In the genomic region with DNA sequence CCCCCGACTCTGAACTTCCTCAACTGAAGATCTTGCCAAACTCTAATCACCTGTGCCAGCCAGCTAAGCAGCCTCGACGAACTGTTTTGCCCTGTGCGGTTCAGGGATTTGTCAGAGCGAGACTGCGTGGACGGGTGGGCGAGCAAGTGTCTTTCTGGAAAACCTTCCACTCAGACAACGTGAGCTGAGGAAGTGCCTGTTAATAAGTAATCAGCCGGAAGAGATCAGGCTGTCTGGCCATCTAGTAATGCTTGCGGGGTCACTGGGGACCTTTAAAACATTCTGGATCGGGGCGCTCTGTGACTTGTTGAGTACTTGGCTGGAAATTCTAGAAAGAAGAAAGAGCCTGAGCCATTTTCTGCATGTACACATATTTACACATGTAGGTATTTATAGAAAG, we compare ENCODE assay signal across 9 mouse cellular contexts.
DNase-seq lines count a peak whose midpoint lies in the region; ATAC-seq and TF ChIP-seq lines count a peak whose summit lies in the region.
"Had no signal": no experiment of that assay in that cellular context is flagged by ENCODE, and none has a peak within 500 bp of the region (broad histone marks: within the 10 kb centered on the region; RNA-seq: fewer than 3 reads in every experiment).

No protein-coding gene starts in this region.

- H3K9me3 ChIP-seq in midbrain, embryonic 15.5 days = no peaks in the 10 kb centered on the region

- H3K4me1 ChIP-seq in kidney, adult 2 months (ENCODE audit: control insufficient read depth, insufficient read depth, low read length) = peaks cover 8% of the 10 kb centered on the region; the same call in 1 of the 2 replicates
- H3K4me1 ChIP-seq in midbrain, embryonic 15.5 days = peaks cover 32% of the 10 kb centered on the region

- intact Hi-C loops in gastrocnemius, adult 2 months (cut with DNase I) = loop anchor here (5.0 to 10.0 kb wide), 2 partner anchors 203 to 420 kb away; no protein-coding TSS in a partner anchor
- intact Hi-C loops in left cerebral cortex, postnatal 14 days (cut with DNase I) = no loop called here

- TF ChIP-seq CTCF in gastrocnemius, adult 2 months (IDR thresholded peaks at IDR 0.05) = no peak
- TF ChIP-seq CTCF in kidney, adult 2 months (conservative IDR thresholded peaks at IDR 0.05; ENCODE audit: insufficient read depth, insufficient read length, low read depth, low read length) = no peak

- WGBS in kidney, adult 2 months = 26% methylated on average over 13 of the region's 13 CpGs
- WGBS in midbrain, embryonic 15.5 days = 42% methylated on average over 13 of the region's 13 CpGs

- H3K4me3 ChIP-seq in gastrocnemius, adult 2 months = peak overlapping the region; percentile 28
- H3K4me3 ChIP-seq in kidney, adult 2 months (ENCODE audit: insufficient read depth, low read depth, low read length) = no peak overlapping the region
- no peak overlapping the region for H3K4me3 ChIP-seq in midbrain, embryonic 15.5 days

- no peaks in the 10 kb centered on the region for H3K27me3 ChIP-seq in kidney, adult 2 months (replicated peaks; ENCODE audit: control insufficient read depth, insufficient read depth, low read length)
- H3K27me3 ChIP-seq in midbrain, embryonic 15.5 days (replicated peaks) = no peaks in the 10 kb centered on the region

- ATAC-seq in midbrain, embryonic 15.5 days (replicated peaks) = peak; percentile 10; the same call in 1 of the 2 replicates

- no peak overlapping the region for H3K4me2 ChIP-seq in midbrain, embryonic 15.5 days

- H3K27ac ChIP-seq in gastrocnemius, adult 2 months = peak overlapping the region; percentile 44
- H3K27ac ChIP-seq in kidney, adult 2 months (ENCODE audit: insufficient read depth, low read depth, low read length) = no peak overlapping the region
- H3K27ac ChIP-seq in midbrain, embryonic 15.5 days = no peak overlapping the region

- no peak overlapping the region for H3K9ac ChIP-seq in midbrain, embryonic 15.5 days

- no peak for DNase-seq in gastrocnemius, adult 2 months
- no peak for DNase-seq in gastrocnemius, adult 8-10 months (ENCODE audit: low spot score in 2 of 2)
- DNase-seq in kidney, adult 11 months = peak; percentile 21
- DNase-seq in kidney, adult 18-20 months = no peak
- peak; percentile 51 for DNase-seq in kidney, adult 2 months
- no peak for DNase-seq in left cerebral cortex, postnatal 14 days (ENCODE audit: low spot score in 2 of 2)
- DNase-seq in T-cell, adult 2 months (ENCODE audit: low spot score) = no peak
- DNase-seq: right cerebral cortex, adult 18-20 months had no signal

- no peaks in the 10 kb centered on the region for H3K36me3 ChIP-seq in kidney, adult 2 months (ENCODE audit: control insufficient read depth, insufficient read depth, low read length)
- no peaks in the 10 kb centered on the region for H3K36me3 ChIP-seq in midbrain, embryonic 15.5 days (replicated peaks)

- no peak for TF ChIP-seq POLR2A in kidney, adult 2 months (IDR thresholded peaks at IDR 0.05; ENCODE audit: low read depth, low read length)

Comparison
In these comparisons a context has a peak if more than half of its experiments do, and no peak if none do; other contexts are left out.
1. DNase-seq: peak in kidney, adult 11 months (single experiment) and kidney, adult 2 months (single experiment); none in gastrocnemius, adult 2 months (single experiment), gastrocnemius, adult 8-10 months (0 of 2), kidney, adult 18-20 months (single experiment), left cerebral cortex, postnatal 14 days (0 of 2) and T-cell, adult 2 months (single experiment).